Mouse (Mus musculus) WW6 (cell line): ENCODE data around the gene Il23a.
"Not testable (repeated sequence)": the region's sequence is repeated elsewhere in the genome, so short reads cannot be mapped to it uniquely, and the experiment has no call there.

ENCODE experiments used
- DNase-seq: peaks from one replicate; pipeline ENCODE4 v3.0.0-alpha.2; 2013; ENCODE audit warnings: low read depth, low spot score

Gene Il23a

GRCm38 (mm10) chr10:128309654-128310053, 11.1 kb upstream of the Il23a start:
- DNase-seq, result no peak

GRCm38 (mm10) chr10:128303126-128304021, 4.8 kb upstream of the Il23a start, which contains the start of gene Pan2:
TSS of gene Pan2 (plus strand) at chr10:128303335.
- peak; percentile 96 for DNase-seq

- no peak for DNase-seq
Observed at GRCm38 (mm10) chr10:128302785-128303125, 4.2 kb upstream of the Il23a start.

GRCm38 (mm10) chr10:128302357-128302756, 3.8 kb upstream of the Il23a start:
- DNase-seq, result no peak

- DNase-seq, result no peak
Observed at GRCm38 (mm10) chr10:128298243-128298642, 309 bp downstream of the Il23a start.

GRCm38 (mm10) chr10:128297622-128298021, 930 bp downstream of the Il23a start:
- DNase-seq, result no peak

GRCm38 (mm10) chr10:128297221-128297620, 1.3 kb downstream of the Il23a start:
- DNase-seq, result no peak

- DNase-seq, result no peak
Observed at GRCm38 (mm10) chr10:128296370-128297090, 2.0 kb downstream of the Il23a start.

GRCm38 (mm10) chr10:128290594-128290993, 8.0 kb downstream of the Il23a start:
- not testable (repeated sequence) for DNase-seq

GRCm38 (mm10) chr10:128283604-128284579, 14.7 kb downstream of the Il23a start:
- DNase-seq, result peak; percentile 58

- DNase-seq, result no peak
Observed at GRCm38 (mm10) chr10:128282886-128283450, 15.6 kb downstream of the Il23a start.

GRCm38 (mm10) chr10:128281682-128282081, 16.9 kb downstream of the Il23a start:
- no peak for DNase-seq

GRCm38 (mm10) chr10:128280943-128281342, 17.6 kb downstream of the Il23a start:
- DNase-seq, result no peak

- DNase-seq, result no peak
Observed at GRCm38 (mm10) chr10:128278158-128278557, 20.4 kb downstream of the Il23a start.

GRCm38 (mm10) chr10:128275374-128275773, 23.2 kb downstream of the Il23a start:
- DNase-seq, result not testable (repeated sequence)

- not testable (repeated sequence) for DNase-seq
Observed at GRCm38 (mm10) chr10:128272819-128273439, 25.6 kb downstream of the Il23a start.

GRCm38 (mm10) chr10:128271883-128272282, 26.7 kb downstream of the Il23a start:
- no peak for DNase-seq

GRCm38 (mm10) chr10:128270866-128271265, 27.7 kb downstream of the Il23a start:
- DNase-seq, result no peak

GRCm38 (mm10) chr10:128270287-128270841, 28.2 kb downstream of the Il23a start, which contains the start of gene Stat2:
TSS of gene Stat2 (plus strand) at chr10:128270559.
- peak; percentile 94 for DNase-seq

GRCm38 (mm10) chr10:128269206-128269910, 29.2 kb downstream of the Il23a start:
- no peak for DNase-seq
